Mouse (Mus musculus): ENCODE measurements around the gene Vmn1r14. TPM values are rescaled to one million over a fixed set of nuclear protein-coding genes. Genes with fewer than 3 reads are reported as not detected.

Vmn1r14 gene
- total and polyA plus RNA-seq, 2 experiments from 2014 or later: not detected

- no peak for TF ChIP-seq CTCF (IDR thresholded peaks at IDR 0.05)
- DNase-seq (ENCODE audit: low spot score): no peak
- no peak overlapping the region for H3K27ac ChIP-seq (ENCODE audit: low read depth, low read length)
- no peaks in the 10 kb centered on the region for H3K36me3 ChIP-seq (ENCODE audit: insufficient read depth, low read length)
- H3K4me3 ChIP-seq (ENCODE audit: low read depth, low read length): no peak overlapping the region
- H3K4me1 ChIP-seq (ENCODE audit: insufficient read depth, low read length): no peaks in the 10 kb centered on the region
- ATAC-seq (ENCODE audit: low FRiP score): no peak
- no peak overlapping the region for H3K9ac ChIP-seq (replicated peaks; ENCODE audit: low read length, poor library complexity, severe bottlenecking)
- no peaks in the 10 kb centered on the region for H3K27me3 ChIP-seq (ENCODE audit: insufficient read depth, low read length)
- H3K9me3 ChIP-seq (ENCODE audit: low read length): no peaks in the 10 kb centered on the region
- H3K4me2 ChIP-seq (ENCODE audit: low read depth, low read length, poor library complexity, severe bottlenecking): no peak overlapping the region
These were observed 41.0 kb downstream of the Vmn1r14 start for GRCm38 (mm10) chr6:57272517-57272916.

GRCm38 (mm10) chr6:57278952-57279351 is 47.5 kb downstream of the Vmn1r14 start:
- Histone ChIP-seq H3K4me1 (ENCODE audit: insufficient read depth, low read length) (no peaks in the 10 kb centered on the region), H3K4me3 (ENCODE audit: low read depth, low read length) (no peak overlapping the region), H3K27ac (ENCODE audit: low read depth, low read length) (no peak overlapping the region), H3K9me3 (ENCODE audit: low read length) (no peaks in the 10 kb centered on the region), H3K4me2 (ENCODE audit: low read depth, low read length, poor library complexity, severe bottlenecking) (no peak overlapping the region), H3K36me3 (ENCODE audit: insufficient read depth, low read length) (no peaks in the 10 kb centered on the region), H3K9ac (replicated peaks; ENCODE audit: low read length, poor library complexity, severe bottlenecking) (no peak overlapping the region), H3K27me3 (ENCODE audit: insufficient read depth, low read length) (no peaks in the 10 kb centered on the region)
- no peak for DNase-seq (ENCODE audit: low spot score)
- no peak for ATAC-seq (ENCODE audit: low FRiP score)
- no peak for TF ChIP-seq CTCF (IDR thresholded peaks at IDR 0.05)

Other genes with a start within 250 kb of the Vmn1r14 start
- not detected in 2 replicates for gene Vmn1r6, start 234.4 kb upstream of the Vmn1r14 start, total RNA-seq (2014; rRNA removed)
- gene Vmn1r6, start 234.4 kb upstream of the Vmn1r14 start, polyA plus RNA-seq (2015; fragmentation: Nextera tagmentation; extraction: Ambion mirVana): not detected in 2 replicates
- not detected in 2 replicates for gene Vmn1r7, start 206.4 kb upstream of the Vmn1r14 start, total RNA-seq (2014; rRNA removed)
- not detected in 2 replicates for gene Vmn1r7, start 206.4 kb upstream of the Vmn1r14 start, polyA plus RNA-seq (2015; fragmentation: Nextera tagmentation; extraction: Ambion mirVana)
- not detected in 2 replicates for gene Vmn1r8, start 199.4 kb upstream of the Vmn1r14 start, total RNA-seq (2014; rRNA removed)
- gene Vmn1r8, start 199.4 kb upstream of the Vmn1r14 start, polyA plus RNA-seq (2015; fragmentation: Nextera tagmentation; extraction: Ambion mirVana): not detected in 2 replicates
- gene Vmn1r9, start 164.9 kb upstream of the Vmn1r14 start, total RNA-seq (2014; rRNA removed): not detected in 2 replicates
- not detected in 2 replicates for gene Vmn1r9, start 164.9 kb upstream of the Vmn1r14 start, polyA plus RNA-seq (2015; fragmentation: Nextera tagmentation; extraction: Ambion mirVana)
- not detected in 2 replicates for gene Vmn1r10, start 122.2 kb upstream of the Vmn1r14 start, total RNA-seq (2014; rRNA removed)
- gene Vmn1r10, start 122.2 kb upstream of the Vmn1r14 start, polyA plus RNA-seq (2015; fragmentation: Nextera tagmentation; extraction: Ambion mirVana): not detected in 2 replicates
- gene Vmn1r11, start 98.2 kb upstream of the Vmn1r14 start, total RNA-seq (2014; rRNA removed): not detected in 2 replicates
- not detected in 2 replicates for gene Vmn1r11, start 98.2 kb upstream of the Vmn1r14 start, polyA plus RNA-seq (2015; fragmentation: Nextera tagmentation; extraction: Ambion mirVana)
- gene Vmn1r12, start 74.8 kb upstream of the Vmn1r14 start, total RNA-seq (2014; rRNA removed): not detected in 2 replicates
- not detected in 2 replicates for gene Vmn1r12, start 74.8 kb upstream of the Vmn1r14 start, polyA plus RNA-seq (2015; fragmentation: Nextera tagmentation; extraction: Ambion mirVana)
- gene Vmn1r13, start 28.4 kb upstream of the Vmn1r14 start, total RNA-seq (2014; rRNA removed): not detected in 2 replicates
- gene Vmn1r13, start 28.4 kb upstream of the Vmn1r14 start, polyA plus RNA-seq (2015; fragmentation: Nextera tagmentation; extraction: Ambion mirVana): not detected in 2 replicates
- not detected in 2 replicates for gene Vmn1r15, start 26.3 kb downstream of the Vmn1r14 start, total RNA-seq (2014; rRNA removed)
- not detected in 2 replicates for gene Vmn1r15, start 26.3 kb downstream of the Vmn1r14 start, polyA plus RNA-seq (2015; fragmentation: Nextera tagmentation; extraction: Ambion mirVana)
- gene Vmn1r16, start 97.8 kb downstream of the Vmn1r14 start, total RNA-seq (2014; rRNA removed): not detected in 2 replicates
- not detected in 2 replicates for gene Vmn1r16, start 97.8 kb downstream of the Vmn1r14 start, polyA plus RNA-seq (2015; fragmentation: Nextera tagmentation; extraction: Ambion mirVana)
- gene Vmn1r17, start 132.0 kb downstream of the Vmn1r14 start, total RNA-seq (2014; rRNA removed): not detected in 2 replicates
- not detected in 2 replicates for gene Vmn1r17, start 132.0 kb downstream of the Vmn1r14 start, polyA plus RNA-seq (2015; fragmentation: Nextera tagmentation; extraction: Ambion mirVana)
- not detected in 2 replicates for gene Vmn1r18, start 164.1 kb downstream of the Vmn1r14 start, total RNA-seq (2014; rRNA removed)
- not detected in 2 replicates for gene Vmn1r18, start 164.1 kb downstream of the Vmn1r14 start, polyA plus RNA-seq (2015; fragmentation: Nextera tagmentation; extraction: Ambion mirVana)
- not detected in 2 replicates for gene Vmn1r19, start 172.1 kb downstream of the Vmn1r14 start, total RNA-seq (2014; rRNA removed)
- not detected in 2 replicates for gene Vmn1r19, start 172.1 kb downstream of the Vmn1r14 start, polyA plus RNA-seq (2015; fragmentation: Nextera tagmentation; extraction: Ambion mirVana)
- not detected in 2 replicates for gene Vmn1r20, start 197.2 kb downstream of the Vmn1r14 start, total RNA-seq (2014; rRNA removed)
- not detected in 2 replicates for gene Vmn1r20, start 197.2 kb downstream of the Vmn1r14 start, polyA plus RNA-seq (2015; fragmentation: Nextera tagmentation; extraction: Ambion mirVana)